Mouse (Mus musculus): Measurements from ENCODE around the gene Slc12a5.

Gene Slc12a5

DNA sequence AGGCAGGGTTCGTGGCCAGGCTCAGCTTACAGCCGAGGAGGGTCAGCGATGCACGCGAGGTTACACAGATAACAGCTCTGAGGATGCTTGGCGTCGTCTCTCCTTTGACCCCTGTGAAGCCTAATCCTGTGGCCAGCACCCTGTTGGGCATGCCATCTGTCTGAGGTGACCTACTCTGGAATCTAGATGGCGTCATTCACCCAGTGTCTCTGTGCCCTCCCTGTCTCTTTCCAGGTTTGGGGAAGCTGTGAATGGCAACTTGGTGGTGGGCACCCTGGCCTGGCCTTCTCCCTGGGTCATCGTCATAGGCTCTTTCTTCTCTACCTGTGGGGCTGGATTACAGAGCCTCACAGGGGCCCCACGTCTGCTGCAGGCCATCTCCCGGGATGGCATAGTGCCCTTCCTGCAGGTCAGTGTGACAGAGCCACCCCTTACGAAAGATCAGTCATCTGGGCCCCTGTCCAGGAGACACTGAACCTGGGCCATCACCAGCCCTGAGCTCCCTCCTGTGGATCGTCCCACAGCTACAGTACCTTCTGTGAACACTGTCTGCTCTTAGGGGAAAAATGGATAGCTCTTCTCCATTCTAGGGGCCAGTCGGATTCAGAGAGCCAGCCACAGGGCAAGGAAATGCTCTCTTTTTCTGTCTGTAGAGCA lies 25.9 kb downstream of the Slc12a5 start:
- DNase-seq: no peak

DNA sequence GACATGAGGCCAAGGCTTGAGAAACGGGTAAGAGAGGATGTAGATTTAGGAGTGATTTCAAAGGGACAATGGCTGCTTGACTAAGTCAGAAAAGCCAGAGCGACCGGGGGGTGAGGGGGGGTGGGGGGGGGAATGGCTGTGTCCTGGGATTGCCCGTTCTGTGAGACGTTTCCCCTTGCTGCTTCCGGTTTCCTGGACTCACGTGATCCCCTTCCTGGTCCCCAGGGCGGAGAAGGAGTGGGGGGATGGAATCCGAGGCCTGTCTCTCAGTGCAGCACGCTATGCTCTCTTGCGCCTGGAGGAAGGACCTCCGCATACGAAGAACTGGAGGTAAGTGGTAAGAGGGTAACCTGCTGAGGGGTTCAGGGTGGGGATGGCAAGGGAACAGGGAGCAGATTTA lies 28.2 kb downstream of the Slc12a5 start:
- peak; percentile 33 for DNase-seq

DNA sequence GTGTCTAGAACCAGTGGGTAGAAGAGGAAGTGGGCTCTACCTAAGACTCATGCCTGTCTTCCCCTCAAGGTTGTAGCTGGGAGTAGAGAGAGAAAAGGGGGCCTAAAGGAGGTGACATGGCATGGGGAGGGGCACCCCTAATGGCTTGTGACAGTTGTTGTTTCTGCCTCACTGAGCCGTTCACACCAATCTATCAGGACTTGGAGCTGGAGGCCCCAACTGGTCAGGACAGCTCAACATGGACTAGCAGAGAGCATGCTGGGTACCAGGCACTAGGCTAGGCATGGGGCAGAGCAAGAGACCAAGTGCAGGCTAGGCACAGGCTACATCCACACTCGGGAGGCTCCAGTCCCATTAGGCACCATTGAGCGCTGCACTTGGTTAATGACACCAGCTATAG lies 30.5 kb downstream of the Slc12a5 start:
- no peak for DNase-seq

DNA sequence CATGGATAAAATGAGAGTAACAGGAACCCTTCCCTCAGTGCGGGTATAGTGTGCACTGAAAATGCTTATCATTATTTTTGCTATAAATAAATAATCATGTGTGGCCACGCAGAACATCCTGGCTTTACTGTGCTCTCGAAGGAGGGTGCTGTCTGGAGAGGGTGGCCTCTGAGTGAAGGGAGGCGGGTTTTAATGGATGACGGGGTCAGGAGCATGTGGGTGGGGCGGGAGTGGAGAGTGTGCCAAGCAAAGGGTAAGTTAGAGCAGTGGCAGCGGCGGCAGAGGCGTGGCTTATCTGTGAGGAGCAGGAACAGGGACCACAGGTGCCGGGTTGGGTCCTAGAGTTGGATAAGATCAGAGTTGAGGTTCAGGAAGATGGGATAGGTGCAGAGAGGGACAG lies 31.2 kb downstream of the Slc12a5 start:
- no peak for DNase-seq

DNA sequence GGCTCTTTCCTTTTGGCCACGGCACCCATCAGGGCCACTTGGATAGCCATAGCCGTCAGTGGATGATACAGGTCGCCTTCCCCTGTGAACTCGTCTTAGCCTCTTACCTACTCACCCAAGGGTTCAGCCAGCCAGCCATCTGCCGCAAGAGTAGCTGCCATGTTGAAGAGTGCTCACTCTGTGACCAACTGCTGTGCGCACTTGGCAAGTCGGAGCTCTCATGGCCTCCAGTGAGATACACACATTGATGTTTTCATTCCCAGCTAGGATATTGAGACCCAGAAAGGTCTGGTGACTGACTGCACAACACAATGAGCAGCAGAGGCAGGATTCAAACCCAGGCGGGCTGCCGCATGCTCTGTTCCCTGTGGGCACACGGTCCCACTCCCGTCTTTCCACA lies 33.6 kb downstream of the Slc12a5 start:
- DNase-seq: no peak

DNA sequence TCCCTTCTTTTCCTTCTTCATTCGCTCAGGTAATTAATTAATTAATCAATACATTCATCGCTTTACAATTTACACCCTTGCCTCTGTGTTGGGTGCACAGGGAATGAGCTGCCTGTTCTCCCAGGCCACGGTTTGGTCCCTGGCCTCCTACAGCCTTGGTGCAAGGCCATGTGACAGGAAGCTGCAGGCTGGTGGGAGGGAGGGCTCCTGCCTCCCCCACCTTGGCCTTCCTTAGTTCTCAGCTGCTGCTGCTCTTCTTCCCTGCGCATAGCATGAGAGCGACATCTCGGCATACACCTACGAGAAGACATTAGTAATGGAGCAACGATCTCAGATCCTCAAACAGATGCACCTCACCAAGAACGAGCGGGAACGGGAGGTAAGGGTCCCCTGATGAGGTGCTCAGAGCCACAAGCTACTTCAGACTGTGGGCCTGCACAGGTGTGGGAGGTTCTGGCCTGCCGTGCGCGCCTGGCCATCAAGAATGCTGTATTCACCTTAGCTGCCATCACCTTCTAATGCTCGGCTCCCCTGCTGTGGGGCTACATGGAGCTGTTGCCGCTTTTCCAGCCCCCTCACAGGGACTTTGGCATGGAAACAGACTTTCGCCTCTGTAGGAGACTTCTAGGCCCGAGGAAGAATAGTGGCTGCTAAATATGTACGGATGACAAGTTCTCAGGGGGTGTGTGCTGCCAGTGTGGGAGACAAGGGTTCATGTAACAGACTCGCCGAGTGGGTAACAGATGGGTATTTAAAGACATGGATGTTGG lies 34.2 kb downstream of the Slc12a5 start:
- no peak for DNase-seq

DNA sequence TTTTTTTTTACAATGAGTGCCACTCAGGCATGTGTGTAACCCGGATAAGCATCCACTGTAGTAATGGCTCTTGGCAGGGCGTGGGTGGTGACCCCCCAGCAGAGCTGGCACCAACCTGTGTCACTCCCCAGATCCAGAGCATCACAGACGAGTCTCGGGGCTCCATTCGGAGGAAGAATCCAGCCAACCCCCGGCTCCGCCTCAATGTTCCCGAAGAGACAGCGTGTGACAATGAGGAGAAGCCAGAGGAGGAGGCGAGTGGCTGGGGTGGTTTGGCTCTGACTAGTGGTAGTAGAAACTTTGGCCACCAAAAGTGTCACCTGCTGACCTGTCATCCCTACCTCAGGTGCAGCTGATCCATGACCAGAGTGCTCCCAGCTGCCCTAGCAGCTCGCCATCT lies 35.4 kb downstream of the Slc12a5 start:
- no peak for DNase-seq

DNA sequence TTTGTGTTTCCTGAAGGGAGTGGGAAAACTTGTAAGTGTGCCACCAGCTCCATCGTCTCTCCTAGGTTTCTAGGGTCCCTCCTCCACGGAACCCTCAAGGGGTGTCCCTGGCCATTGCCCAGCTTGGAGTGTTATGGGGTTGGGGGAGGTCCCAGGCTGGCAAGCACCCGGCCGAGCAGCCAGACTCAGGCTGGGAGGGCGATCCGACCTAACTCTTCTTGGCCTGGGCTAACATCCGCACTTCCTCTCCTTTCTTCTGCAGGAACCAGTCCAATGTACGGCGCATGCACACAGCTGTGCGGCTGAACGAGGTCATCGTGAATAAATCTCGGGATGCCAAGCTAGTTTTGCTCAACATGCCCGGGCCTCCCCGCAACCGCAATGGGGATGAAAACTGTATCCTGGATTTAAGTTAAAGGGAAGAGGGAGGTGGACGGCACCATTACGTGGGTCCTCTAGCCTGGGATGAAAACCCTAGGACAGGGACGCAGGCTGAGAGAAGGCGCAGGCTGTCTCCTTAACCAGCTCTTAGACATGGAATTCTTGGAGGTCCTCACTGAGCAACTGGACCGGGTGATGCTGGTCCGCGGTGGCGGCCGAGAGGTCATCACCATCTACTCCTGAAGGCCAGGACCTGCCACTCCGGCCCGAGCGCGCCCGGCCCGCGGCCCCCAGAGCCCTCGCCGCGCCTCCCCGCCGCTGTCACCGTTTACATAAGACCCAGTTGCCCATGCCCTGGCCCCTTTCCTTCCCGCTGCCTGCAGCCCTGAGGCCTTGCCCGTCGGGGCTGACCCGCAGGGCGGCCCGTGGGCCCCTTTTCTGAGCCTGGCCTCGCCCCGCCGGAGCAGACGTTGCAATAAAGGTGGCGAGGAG lies 36.5 kb downstream of the Slc12a5 start:
- DNase-seq: no peak

DNA sequence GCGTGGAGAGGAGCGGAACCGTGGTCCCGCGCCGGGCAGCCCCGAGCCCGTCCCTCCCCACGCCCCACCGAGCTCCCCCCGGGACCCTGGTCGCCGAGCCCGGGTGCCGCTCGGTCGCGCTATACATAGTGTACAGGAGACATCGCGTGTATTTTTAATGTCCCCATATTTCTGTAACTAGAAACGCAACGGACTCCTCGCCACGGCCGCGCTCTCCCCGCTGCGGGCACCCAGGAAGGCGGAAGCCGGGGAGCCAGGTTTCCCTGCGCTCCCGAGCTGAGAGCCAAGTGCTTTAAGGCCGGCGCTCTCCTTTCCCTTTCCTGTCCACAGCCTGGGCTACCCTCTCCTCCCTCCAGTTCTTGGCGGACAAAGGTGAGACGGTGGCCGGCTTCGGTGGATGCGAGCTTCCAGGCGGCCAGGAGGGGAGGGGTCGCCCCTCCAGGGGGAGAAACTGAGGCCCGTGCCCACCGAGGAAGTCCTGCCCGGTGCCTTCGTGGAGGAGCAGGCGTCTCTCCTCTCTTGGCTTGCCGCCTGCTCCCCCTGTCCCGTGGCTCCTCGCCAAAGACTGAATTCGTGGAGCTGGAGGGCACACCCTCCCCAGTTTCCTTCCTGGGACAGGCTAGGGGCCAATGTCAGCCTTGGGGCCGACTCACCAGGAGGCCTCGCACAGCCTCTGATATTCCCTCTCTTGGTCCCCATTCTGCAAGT lies 37.3 kb downstream of the Slc12a5 start:
- peak; percentile 43 for DNase-seq

DNA sequence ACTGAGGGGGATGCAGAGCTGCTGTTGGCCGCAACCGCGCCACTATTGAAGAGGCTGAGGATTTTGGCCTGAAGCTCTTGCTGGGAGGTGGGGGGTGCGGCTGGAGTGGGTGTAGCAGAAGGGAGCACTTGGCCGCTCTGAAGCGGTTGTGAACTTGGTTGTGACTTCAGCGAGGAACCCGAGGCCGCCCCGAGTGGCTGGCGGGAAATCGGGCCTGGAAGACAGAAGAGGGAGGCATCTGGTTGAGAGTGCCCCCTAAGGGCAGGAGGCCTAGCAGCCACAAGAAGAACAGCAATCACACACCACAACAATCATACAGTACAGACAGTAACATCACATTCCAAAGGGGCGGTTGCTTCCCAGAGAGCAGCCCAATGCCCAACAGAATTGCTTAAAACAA lies 41.4 kb downstream of the Slc12a5 start:
- no peak for DNase-seq

DNA sequence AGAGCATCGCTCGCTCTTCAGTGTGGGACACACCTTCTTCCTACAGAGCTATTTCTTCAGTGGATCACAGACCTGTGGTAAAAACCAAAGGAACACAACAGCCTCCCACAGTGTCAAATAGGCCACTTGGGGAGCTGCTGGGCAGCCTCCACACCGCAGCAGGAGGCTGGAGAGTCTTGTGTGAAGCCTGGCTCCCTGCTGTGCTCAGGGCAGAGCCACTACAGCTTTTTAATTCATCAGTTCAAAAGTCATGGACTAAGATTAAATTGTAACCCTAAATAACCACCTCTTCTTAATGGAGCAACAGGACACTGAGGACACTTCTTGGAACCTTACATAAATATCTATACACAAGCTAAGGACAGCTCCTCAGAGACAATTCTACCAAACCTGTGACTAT lies 42.5 kb downstream of the Slc12a5 start:
- peak; percentile 67 for DNase-seq

DNA sequence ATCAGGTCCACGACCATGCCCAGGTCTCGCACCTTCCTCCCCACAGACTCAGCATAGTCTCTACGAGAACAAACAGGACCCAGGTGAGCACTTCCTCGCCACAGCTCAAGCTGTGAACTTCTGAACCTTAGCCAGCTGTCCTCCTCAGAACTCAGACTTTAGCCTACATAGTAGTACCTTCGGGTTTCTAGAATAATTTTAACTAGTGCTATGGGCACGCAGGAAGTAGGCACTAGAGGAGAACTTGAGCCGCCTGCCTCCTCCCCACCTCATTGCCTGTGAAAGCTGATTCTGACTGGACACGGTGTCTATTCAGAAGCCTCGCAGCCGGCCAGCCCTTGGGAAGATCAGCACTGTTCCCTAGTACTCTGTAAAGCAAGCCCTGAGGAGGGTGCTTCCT lies 43.6 kb downstream of the Slc12a5 start:
- DNase-seq: peak; percentile 44

DNA sequence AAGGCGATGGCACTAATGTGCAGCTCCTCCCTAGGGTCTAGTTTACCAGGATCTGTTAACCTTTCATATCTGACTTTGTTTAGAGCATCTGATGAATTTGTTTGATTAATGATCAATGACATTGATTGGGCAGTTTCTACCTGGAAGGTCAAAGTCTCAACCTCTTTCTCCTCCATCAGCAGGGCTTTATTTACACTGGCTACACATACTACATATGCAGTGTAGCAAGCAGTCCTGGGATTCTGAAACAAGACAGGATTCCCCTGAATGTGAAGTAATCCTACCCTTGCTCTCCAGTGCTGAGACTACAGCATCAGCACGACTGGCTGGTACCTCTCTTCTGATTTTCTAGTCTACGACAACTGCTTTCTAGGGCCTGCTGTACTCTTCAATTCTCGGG lies 46.2 kb downstream of the Slc12a5 start:
- DNase-seq: no peak

DNA sequence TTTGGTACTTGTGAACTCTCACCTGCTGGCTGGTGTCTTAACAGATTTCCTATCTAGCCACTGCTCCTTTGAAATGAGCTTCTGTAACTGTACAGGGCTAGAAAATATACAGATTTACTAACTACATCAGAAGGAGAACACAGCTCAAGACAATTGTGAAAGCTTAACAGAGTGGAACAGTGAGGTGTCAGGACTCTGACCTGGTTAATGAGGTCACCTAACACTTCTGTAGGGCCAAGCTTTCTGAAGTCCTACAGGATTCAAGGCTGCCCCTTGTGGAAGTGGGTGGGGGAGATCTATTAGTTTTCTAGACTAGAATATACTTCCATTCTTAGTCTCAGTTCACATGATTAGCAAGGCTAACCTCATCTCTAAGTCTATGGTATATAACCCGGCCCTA lies 47.4 kb downstream of the Slc12a5 start:
- DNase-seq: peak; percentile 52

DNA sequence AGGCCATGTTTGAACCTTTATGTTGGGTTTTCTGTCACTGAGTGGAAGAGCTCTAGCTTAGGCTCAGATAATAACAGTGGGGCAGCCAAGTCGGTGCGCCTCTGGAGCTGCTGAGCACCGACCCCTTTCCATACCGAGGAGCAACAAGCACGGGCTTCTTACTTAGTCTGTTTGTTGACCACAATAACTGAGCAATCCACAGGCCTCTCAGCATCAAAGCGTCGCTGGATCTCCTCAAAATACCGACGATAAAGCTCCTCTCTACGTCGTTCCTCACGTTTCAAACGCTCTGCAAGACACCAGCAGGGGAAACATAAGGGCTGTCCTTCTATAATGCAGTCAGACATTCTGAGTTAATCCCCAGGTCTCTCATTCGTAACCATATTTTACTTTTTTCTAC lies 48.6 kb downstream of the Slc12a5 start:
- no peak for DNase-seq

DNA sequence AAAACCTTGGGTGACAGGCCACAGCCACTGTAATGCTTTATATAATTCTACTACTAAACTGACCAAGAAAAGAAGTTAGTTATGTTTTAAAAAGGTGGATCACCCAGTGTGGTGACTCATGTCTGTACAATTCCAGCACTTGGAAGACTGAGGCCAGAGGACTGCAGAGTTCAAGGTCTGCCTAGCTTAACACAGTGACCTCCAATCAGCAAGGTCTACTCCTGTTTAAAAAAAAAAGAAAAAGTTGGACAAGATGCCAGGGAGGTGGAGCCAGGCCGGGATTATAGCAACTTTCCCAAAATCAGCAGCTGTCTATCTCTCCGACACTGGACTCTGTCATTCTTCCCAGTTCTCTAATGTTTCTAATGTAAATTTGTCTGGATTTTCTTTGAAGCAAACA lies 49.0 kb downstream of the Slc12a5 start:
- DNase-seq: peak; percentile 86

DNA sequence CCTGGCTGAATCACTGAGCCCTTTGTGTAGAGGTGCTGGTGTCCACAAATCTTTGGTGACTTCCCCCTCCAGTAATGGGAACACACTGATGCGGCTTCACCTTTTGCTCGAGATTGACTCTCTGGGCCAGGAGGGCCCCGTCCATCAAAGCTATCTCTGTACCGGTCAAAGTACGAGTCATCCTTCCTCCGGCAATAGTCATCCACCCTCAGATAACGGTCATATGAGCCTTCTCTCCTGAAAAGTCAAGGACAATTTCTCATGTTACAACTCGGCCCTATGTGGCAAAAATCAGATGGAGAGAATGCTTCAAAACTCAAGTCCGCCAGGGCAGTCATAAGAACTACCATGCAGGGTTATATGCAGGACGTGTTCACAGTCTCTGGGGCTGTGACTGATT lies 49.7 kb downstream of the Slc12a5 start:
- no peak for DNase-seq

DNA sequence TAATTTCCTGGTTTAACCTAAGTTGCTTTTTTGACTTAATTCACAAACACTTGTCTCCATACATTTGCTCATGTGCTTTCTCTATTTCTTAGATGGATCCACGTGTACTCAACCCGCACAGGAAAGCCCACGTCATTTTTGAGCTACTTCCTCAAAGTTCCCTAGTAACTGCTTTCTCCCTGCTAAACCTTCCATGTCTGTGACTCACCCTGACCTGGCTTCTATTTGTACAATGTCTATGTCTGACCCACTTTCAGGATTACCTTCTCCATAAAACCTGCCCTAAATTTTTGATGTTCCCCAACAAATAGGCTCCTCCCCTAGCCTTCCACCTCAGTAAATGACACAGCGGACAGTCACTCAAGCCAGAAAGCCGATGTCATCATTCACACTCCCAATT lies 54.3 kb downstream of the Slc12a5 start:
- no peak for DNase-seq

DNA sequence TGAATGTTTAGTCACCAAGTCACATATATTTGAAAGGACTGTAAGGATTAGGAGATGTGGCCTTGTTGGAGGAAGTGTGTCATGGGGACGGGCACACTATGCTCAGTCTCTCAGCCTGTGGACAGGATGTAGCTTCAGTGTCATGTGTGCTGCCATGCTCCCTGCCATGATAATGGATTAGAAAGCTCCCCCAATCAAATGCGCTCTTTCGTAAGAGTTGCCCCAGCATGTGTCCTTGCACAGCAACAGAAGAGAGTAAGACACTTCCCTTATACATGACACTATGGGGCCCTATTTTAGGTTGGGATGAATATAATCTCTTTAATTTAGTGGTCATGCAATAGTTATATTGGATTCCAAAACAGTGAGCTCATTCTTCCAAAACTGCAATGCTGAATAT lies 59.9 kb downstream of the Slc12a5 start:
- DNase-seq: no peak

DNA sequence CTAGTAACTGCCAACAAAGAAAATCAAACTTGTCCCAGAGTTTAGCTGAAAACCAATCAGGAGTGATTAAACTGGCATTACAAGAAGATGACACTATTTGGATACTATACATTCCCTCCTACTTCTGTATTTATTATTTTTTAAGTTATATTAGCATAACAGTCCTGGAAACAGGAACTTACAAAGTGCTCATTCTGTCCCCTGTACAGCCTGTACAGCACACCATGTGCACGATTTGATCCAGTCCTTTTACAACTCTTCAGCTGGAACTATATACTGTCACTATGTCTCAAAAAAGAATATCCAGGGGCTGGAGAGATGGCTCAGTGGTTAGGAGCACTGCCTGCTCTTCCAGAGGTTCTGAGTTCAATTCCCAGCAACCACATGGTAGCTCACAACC lies 66.6 kb downstream of the Slc12a5 start:
- no peak for DNase-seq

DNA sequence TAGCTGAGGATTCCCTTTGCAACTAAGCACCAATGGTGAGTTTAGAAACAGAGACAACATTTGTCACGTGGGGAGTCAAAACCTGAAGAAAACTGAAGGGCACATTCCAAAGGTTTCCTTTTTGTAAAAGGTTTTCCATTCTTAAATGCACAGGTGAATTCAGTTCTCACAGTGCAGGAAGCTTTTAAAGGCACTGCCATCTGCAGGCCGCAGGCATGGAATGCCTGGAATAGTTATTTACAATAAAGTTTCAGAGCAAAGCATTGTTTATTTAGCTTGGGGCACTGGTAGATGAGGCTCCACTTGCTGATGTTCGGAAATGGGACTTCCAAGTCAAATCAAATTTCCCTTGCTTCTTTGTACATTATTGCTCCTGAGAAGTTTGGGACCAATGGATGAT lies 71.9 kb downstream of the Slc12a5 start:
- peak; percentile 35 for DNase-seq

DNA sequence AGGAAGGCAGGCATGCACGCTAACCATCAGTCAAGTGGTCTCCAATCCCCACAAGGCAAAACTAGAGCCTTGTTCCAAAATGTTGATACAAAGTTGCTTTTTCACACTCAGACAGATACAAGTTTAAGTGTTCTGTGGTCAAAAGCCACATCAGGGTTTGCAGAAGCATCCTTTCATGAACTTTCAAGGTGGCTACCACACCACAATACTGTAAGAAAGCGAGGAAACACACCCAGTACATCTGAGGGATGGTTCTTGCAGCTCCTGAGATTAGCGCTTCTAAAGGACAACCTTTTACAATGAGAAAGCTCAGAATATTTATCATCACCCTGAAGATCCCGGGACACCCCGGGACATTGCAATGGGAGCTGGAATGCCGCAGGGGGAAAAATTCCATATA lies 72.7 kb downstream of the Slc12a5 start:
- no peak for DNase-seq

Measured in kidney, adult 9 months (tissue).